17 mouse cellular contexts compared by ENCODE assay signal in the genomic region with DNA sequence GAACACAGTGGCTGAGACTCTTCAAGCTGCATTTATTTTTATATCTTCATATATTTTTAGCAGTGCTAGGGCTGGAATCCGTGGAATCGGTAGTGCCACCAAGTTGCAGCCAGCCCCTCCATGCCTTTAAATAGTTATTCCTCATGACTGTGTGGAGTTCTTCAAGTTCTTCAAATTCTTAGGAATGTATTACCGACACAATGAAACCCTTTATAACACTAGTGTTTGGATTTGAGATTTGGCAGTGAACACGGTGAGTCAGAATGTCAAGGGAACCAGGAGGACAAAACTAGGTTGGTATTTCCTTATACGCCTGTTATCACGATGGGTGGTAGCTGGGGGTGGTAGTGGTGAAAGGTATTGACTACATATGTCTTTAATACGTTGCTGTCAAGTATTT. TPM values are rescaled to one million over a fixed set of nuclear protein-coding genes. Genes with fewer than 3 reads are reported as not detected.
DNase-seq lines count a peak whose midpoint lies in the region; ATAC-seq and TF ChIP-seq lines count a peak whose summit lies in the region.
"Had no signal": no experiment of that assay in that cellular context is flagged by ENCODE, and none has a peak within 500 bp of the region (broad histone marks: within the 10 kb centered on the region; RNA-seq: fewer than 3 reads in every experiment).

No protein-coding gene starts in this region.

- no peak for DNase-seq in gastrocnemius, adult 2 months
- no peak for DNase-seq in gastrocnemius, postnatal 10 days
- DNase-seq in limb, embryonic 14.5 days (ENCODE audit: low spot score), result no peak
- no peak for DNase-seq in limb, embryonic 10.5 days (ENCODE audit: low spot score)
- DNase-seq in adipocyte (ENCODE audit: low spot score), result peak; percentile 34
- no peak for DNase-seq in cerebellum, postnatal 14 days
- no peak for DNase-seq in thymus, postnatal 10 days (ENCODE audit: low spot score in 2 of 2)
- DNase-seq: cerebellum, adult 11 months; kidney, postnatal 4 days; liver; right cerebral cortex, postnatal 25 days; thymus, postnatal 36 days had no signal

- H3K4me3 ChIP-seq in gastrocnemius, adult 2 months, result no peak overlapping the region
- no peak overlapping the region for H3K4me3 ChIP-seq in limb, embryonic 14.5 days (replicated peaks; ENCODE audit: low read length)
- H3K4me3 ChIP-seq in limb, embryonic 10.5 days, result no peak overlapping the region
- H3K4me3 ChIP-seq in myocyte, result no peak overlapping the region
- H3K4me3 ChIP-seq: hindbrain, embryonic 10.5 days; intestine, embryonic 15.5 days; left cerebral cortex, adult 2 months had no signal

- H3K4me1 ChIP-seq in limb, embryonic 14.5 days (ENCODE audit: control insufficient read depth, insufficient read depth, low read length), result no peaks in the 10 kb centered on the region
- H3K4me1 ChIP-seq in limb, embryonic 10.5 days, result 0 out of 2 replicates have a peak, but pooled peaks cover 2% of the 10 kb centered on the region
- H3K4me1 ChIP-seq: intestine, embryonic 15.5 days had no signal

- H3K27ac ChIP-seq in gastrocnemius, adult 2 months, result peak overlapping the region; percentile 38; the same call in 1 of the 2 replicates
- no peak overlapping the region for H3K27ac ChIP-seq in limb, embryonic 14.5 days (replicated peaks; ENCODE audit: low read depth, low read length)
- no peak overlapping the region for H3K27ac ChIP-seq in limb, embryonic 10.5 days
- H3K27ac ChIP-seq: hindbrain, embryonic 10.5 days; intestine, embryonic 15.5 days; left cerebral cortex, adult 2 months had no signal

- no peak for TF ChIP-seq CTCF in gastrocnemius, adult 2 months (IDR thresholded peaks at IDR 0.05)

- intact Hi-C loops in gastrocnemius, adult 2 months (cut with DNase I), result no loop called here

- H3K79me2 ChIP-seq in myocyte (ENCODE audit: control insufficient read depth, insufficient read depth), result no peaks in the 10 kb centered on the region

- TF ChIP-seq POLR2A in limb, embryonic 14.5 days (IDR thresholded peaks at IDR 0.05; ENCODE audit: borderline replicate concordance, extremely low read depth, insufficient read depth, insufficient read length), result no peak
- no peak for TF ChIP-seq POLR2A in myocyte (IDR thresholded peaks at IDR 0.05; ENCODE audit: insufficient read length, low read depth)

- no peaks in the 10 kb centered on the region for H3K36me3 ChIP-seq in limb, embryonic 14.5 days (ENCODE audit: control insufficient read depth, insufficient read depth, low read length)
- no peaks in the 10 kb centered on the region for H3K36me3 ChIP-seq in limb, embryonic 10.5 days
- no peaks in the 10 kb centered on the region for H3K36me3 ChIP-seq in myocyte (ENCODE audit: control insufficient read depth, insufficient read depth)
- H3K36me3 ChIP-seq: hindbrain, embryonic 10.5 days; intestine, embryonic 15.5 days had no signal

- no peaks in the 10 kb centered on the region for H3K27me3 ChIP-seq in limb, embryonic 14.5 days (ENCODE audit: control insufficient read depth, insufficient read depth, low read length)
- H3K27me3 ChIP-seq in limb, embryonic 10.5 days (ENCODE audit: low read depth, poor library complexity, severe bottlenecking), result no peaks in the 10 kb centered on the region
- H3K27me3 ChIP-seq in myocyte (ENCODE audit: control insufficient read depth, insufficient read depth, insufficient read length), result no peaks in the 10 kb centered on the region
- H3K27me3 ChIP-seq: intestine, embryonic 15.5 days had no signal

- no peak overlapping the region for H3K9ac ChIP-seq in limb, embryonic 14.5 days (ENCODE audit: low read depth, low read length, severe bottlenecking)
- H3K9ac ChIP-seq: intestine, embryonic 15.5 days had no signal

- no peak overlapping the region for H3ac ChIP-seq in myocyte (ENCODE audit: control insufficient read depth, insufficient read length)

- 51% methylated on average over 7 of the region's 7 CpGs for WGBS in limb, embryonic 14.5 days
- WGBS in limb, embryonic 10.5 days, result 81% methylated on average over 7 of the region's 7 CpGs

- no peaks in the 10 kb centered on the region for H3K9me3 ChIP-seq in limb, embryonic 14.5 days (ENCODE audit: control insufficient read depth, low read length)
- H3K9me3 ChIP-seq in limb, embryonic 10.5 days (replicated peaks), result no peaks in the 10 kb centered on the region
- H3K9me3 ChIP-seq: hindbrain, embryonic 10.5 days; intestine, embryonic 15.5 days had no signal

- no peak overlapping the region for H3K4me2 ChIP-seq in limb, embryonic 14.5 days (replicated peaks; ENCODE audit: low read depth, low read length, severe bottlenecking)
- peak overlapping the region; percentile 37 for H3K4me2 ChIP-seq in myocyte (ENCODE audit: low read depth)
- H3K4me2 ChIP-seq: intestine, embryonic 15.5 days had no signal

- peak; percentile 51; the same call in 1 of the 2 replicates for ATAC-seq in limb, embryonic 14.5 days (ENCODE audit: low FRiP score, low read depth)
- ATAC-seq: CD4-positive, CD25-positive, alpha-beta regulatory T cell, adult 4 months; intestine, embryonic 15.5 days had no signal

TF ChIP-seq in myocyte, 11 proteins besides CTCF, POLR2A, EP300 and RAD21:
- no peak for TF ChIP-seq E2F4 (IDR thresholded peaks at IDR 0.05; ENCODE audit: insufficient read depth)
- no peak for TF ChIP-seq POLR2AphosphoS2 (IDR thresholded peaks at IDR 0.05; ENCODE audit: insufficient read length, low read depth)
- no peak for TF ChIP-seq TCF3 (IDR thresholded peaks at IDR 0.05; ENCODE audit: insufficient read length, low read depth)
- no peak for TF ChIP-seq REST (IDR thresholded peaks at IDR 0.05; ENCODE audit: insufficient read depth, insufficient read length)
- no peak for TF ChIP-seq SRF (IDR thresholded peaks at IDR 0.05; ENCODE audit: control insufficient read depth, insufficient read length, low read depth)
- TF ChIP-seq MYOD1 (IDR thresholded peaks at IDR 0.05; ENCODE audit: control insufficient read depth in 1 of 3, insufficient read length in 2 of 3, low read depth in 2 of 3), result no peak
- TF ChIP-seq TCF12 (IDR thresholded peaks at IDR 0.05; ENCODE audit: insufficient read depth, poor library complexity, severe bottlenecking), result no peak

RNA-seq across cellular contexts. Expression of gene Zfr, which starts 6.4 kb away (rescaled TPM):
- 10 to 100 TPM; 68.3 to 69.8 TPM for total RNA-seq in gastrocnemius, adult 2 months (2021)
- total RNA-seq in gastrocnemius, postnatal 10 days (2021), result 10 to 100 TPM; 72.3 to 89.0 TPM
- polyA plus RNA-seq in limb, embryonic 14.5 days (2012; rRNA removed), result 91.6 and 142 TPM in 2 replicates
- polyA plus RNA-seq in limb, embryonic 14.5 days (2014; fragmentation: Nextera tagmentation; extraction: Ambion mirVana), result 160 and 166 TPM in 2 replicates
- polyA plus RNA-seq in limb, embryonic 10.5 days (2016; fragmentation: Nextera tagmentation; extraction: Ambion mirVana), result 120 and 126 TPM in 2 replicates
- 35.9 TPM for polyA plus RNA-seq in myocyte (2012; fragmentation: generic; extraction: Trizol)
